Comparison of ENCODE assay signal across 9 mouse cellular contexts in genomic region chr4:149562905-149563347, GRCm38 (mm10). TPM values are rescaled to one million over a fixed set of nuclear protein-coding genes. Genes with fewer than 3 reads are reported as not detected.
DNase-seq lines count a peak whose midpoint lies in the region; ATAC-seq and TF ChIP-seq lines count a peak whose summit lies in the region.
"Had no signal": no experiment of that assay in that cellular context is flagged by ENCODE, and none has a peak within 500 bp of the region (broad histone marks: within the 10 kb centered on the region; RNA-seq: fewer than 3 reads in every experiment).

No protein-coding gene starts in this region.

- 0 out of 2 replicates have a peak, but pooled peaks have one; percentile 3 for ATAC-seq in heart, embryonic 15.5 days (replicated peaks; ENCODE audit: insufficient number of reproducible peaks, insufficient read depth, low FRiP score, low read depth)
- ATAC-seq in midbrain, embryonic 14.5 days (ENCODE audit: low FRiP score, low TSS enrichment), result peak; percentile 7; the same call in 1 of the 2 replicates

- H3K4me2 ChIP-seq in heart, embryonic 15.5 days, result peak overlapping the region; percentile 46
- no peak overlapping the region for H3K4me2 ChIP-seq in midbrain, embryonic 14.5 days (ENCODE audit: low read length)
- H3K4me2 ChIP-seq: liver, embryonic 15.5 days had no signal

- peak in 1 of 2 experiments; percentile 48 for DNase-seq in left cerebral cortex, adult 2 months (ENCODE audit: extremely low spot score in 1 of 2, low spot score in 2 of 2)
- no peak for DNase-seq in left cerebral cortex, postnatal 36 days (ENCODE audit: low spot score in 2 of 2)
- DNase-seq in cerebellum, postnatal 14 days, result peak; percentile 77 to 82
- peak; percentile 67 for DNase-seq in midbrain, embryonic 14.5 days
- no peak for DNase-seq in spleen, postnatal 10 days (ENCODE audit: low spot score in 2 of 2)
- DNase-seq in ovary, postnatal 36 days (ENCODE audit: low spot score), result no peak
- DNase-seq in adipocyte (ENCODE audit: low spot score), result no peak

- peak overlapping the region; percentile 39; the same call in 1 of the 2 replicates for H3K9ac ChIP-seq in heart, embryonic 15.5 days
- H3K9ac ChIP-seq in midbrain, embryonic 14.5 days (replicated peaks; ENCODE audit: low read length), result peak overlapping the region; percentile 31; the same call in 1 of the 2 replicates
- H3K9ac ChIP-seq: liver, embryonic 15.5 days had no signal

- H3K27ac ChIP-seq in left cerebral cortex, adult 2 months, result peak overlapping the region; percentile 96
- peak overlapping the region; percentile 76 for H3K27ac ChIP-seq in heart, embryonic 15.5 days
- peak overlapping the region; percentile 83 for H3K27ac ChIP-seq in midbrain, embryonic 14.5 days (replicated peaks; ENCODE audit: low read depth, low read length)
- H3K27ac ChIP-seq: liver, embryonic 15.5 days had no signal

- H3K9me3 ChIP-seq in heart, embryonic 15.5 days (replicated peaks), result no peaks in the 10 kb centered on the region
- no peaks in the 10 kb centered on the region; the same call in 1 of the 2 replicates for H3K9me3 ChIP-seq in midbrain, embryonic 14.5 days (ENCODE audit: control insufficient read depth, low read length)
- H3K9me3 ChIP-seq: liver, embryonic 15.5 days had no signal

- intact Hi-C loops in left cerebral cortex, adult 2 months (cut with DNase I), result loop anchor here (1.0 kb wide), 1 partner anchor 24 kb away; no protein-coding TSS in a partner anchor
- intact Hi-C loops in left cerebral cortex, postnatal 36 days (cut with DNase I), result loop anchor here (2.0 kb wide), 1 partner anchor 24 kb away; the partner anchor contains the start of gene Clstn1

- H3K27me3 ChIP-seq in heart, embryonic 15.5 days, result no peaks in the 10 kb centered on the region
- no peaks in the 10 kb centered on the region for H3K27me3 ChIP-seq in midbrain, embryonic 14.5 days (ENCODE audit: control insufficient read depth, insufficient read depth, low read length)
- H3K27me3 ChIP-seq: liver, embryonic 15.5 days had no signal

- TF ChIP-seq CTCF in left cerebral cortex, adult 2 months (IDR thresholded peaks at IDR 0.05), result no peak

- WGBS in heart, embryonic 15.5 days, result 35% methylated on average over 7 of the region's 7 CpGs
- WGBS in midbrain, embryonic 14.5 days, result 22% methylated on average over 7 of the region's 7 CpGs

- H3K36me3 ChIP-seq in heart, embryonic 15.5 days, result 0 out of 2 replicates have a peak, but pooled peaks cover 5% of the 10 kb centered on the region
- H3K36me3 ChIP-seq in midbrain, embryonic 14.5 days (ENCODE audit: control insufficient read depth, insufficient read depth, low read length), result peaks cover 5% of the 10 kb centered on the region; the same call in 1 of the 2 replicates
- H3K36me3 ChIP-seq: liver, embryonic 15.5 days had no signal

- H3K4me1 ChIP-seq in heart, embryonic 15.5 days (replicated peaks), result peaks cover 61% of the 10 kb centered on the region
- peaks cover 26% of the 10 kb centered on the region for H3K4me1 ChIP-seq in midbrain, embryonic 14.5 days (ENCODE audit: control insufficient read depth, insufficient read depth, low read length)

- H3K4me3 ChIP-seq in left cerebral cortex, adult 2 months, result no peak overlapping the region; the same call in 1 of the 2 replicates
- peak overlapping the region; percentile 13; the same call in 1 of the 2 replicates for H3K4me3 ChIP-seq in heart, embryonic 15.5 days
- no peak overlapping the region for H3K4me3 ChIP-seq in midbrain, embryonic 14.5 days (replicated peaks; ENCODE audit: low read depth, low read length)
- H3K4me3 ChIP-seq: liver, embryonic 15.5 days had no signal

RNA-seq across cellular contexts. Expression of gene Clstn1, which starts 23.3 kb away (rescaled TPM):
- total RNA-seq in left cerebral cortex, adult 2 months (2021), result 1,000 to 10,000 TPM; 1,405 to 1,413 TPM
- total RNA-seq in left cerebral cortex, postnatal 36 days (2021), result 1,000 to 10,000 TPM; 1,328 to 1,609 TPM
- polyA plus RNA-seq in heart, embryonic 15.5 days (2015; fragmentation: Nextera tagmentation; extraction: Ambion mirVana), result 21.3 and 32.1 TPM in 2 replicates
- polyA plus RNA-seq in midbrain, embryonic 14.5 days (2014; fragmentation: Nextera tagmentation; extraction: Ambion mirVana), result 104 and 117 TPM in 2 replicates

RNA-seq across cellular contexts. Expression of gene Ctnnbip1, which starts 44.9 kb away (rescaled TPM):
- total RNA-seq in left cerebral cortex, adult 2 months (2021), result 10 to 100 TPM; 35.3 to 35.9 TPM
- 10 to 100 TPM; 36.7 to 43.5 TPM for total RNA-seq in left cerebral cortex, postnatal 36 days (2021)
- 34.7 and 38.0 TPM in 2 replicates for polyA plus RNA-seq in heart, embryonic 15.5 days (2015; fragmentation: Nextera tagmentation; extraction: Ambion mirVana)
- polyA plus RNA-seq in midbrain, embryonic 14.5 days (2014; fragmentation: Nextera tagmentation; extraction: Ambion mirVana), result 93.6 and 95.3 TPM in 2 replicates

Comparison
In these comparisons a context has a peak if more than half of its experiments do, and no peak if none do; other contexts are left out.
1. DNase-seq: peak in cerebellum, postnatal 14 days (2 of 2) and midbrain, embryonic 14.5 days (single experiment); none in left cerebral cortex, postnatal 36 days (0 of 2), spleen, postnatal 10 days (0 of 2), ovary, postnatal 36 days (single experiment) and adipocyte (single experiment).
2. Peak in every context shown above with its lines, with median percentiles within 50 percentile points of each other: H3K27ac ChIP-seq.